Mouse (Mus musculus) kidney, adult 2 months (tissue): ENCODE data around the gene Olfr666.

Source experiments
- CTCF ChIP-seq: fragments of 200-500 bp; conservative IDR thresholded peaks from 2 replicates; pipeline ENCODE4 v1.5.1; 2011; ENCODE audit warnings: low read depth, mild to moderate bottlenecking, control low read depth, low read length, moderate library complexity, mixed read lengths; ENCODE audit not compliant: insufficient read depth, insufficient read length
- POLR2A ChIP-seq: fragments of 200-500 bp; IDR thresholded peaks from one replicate; pipeline ENCODE4 v1.6.1; 2011; ENCODE audit warnings: low read depth, low read length, control low read depth

- TF ChIP-seq CTCF (no peak), POLR2A (no peak)
These were observed 18.0 kb downstream of the Olfr666 start, which contains the start of gene Olfr665 for GRCm38 (mm10) chr7:104877731-104878130.
